ENCODE assay signal across 8 mouse cellular contexts in the genomic region with DNA sequence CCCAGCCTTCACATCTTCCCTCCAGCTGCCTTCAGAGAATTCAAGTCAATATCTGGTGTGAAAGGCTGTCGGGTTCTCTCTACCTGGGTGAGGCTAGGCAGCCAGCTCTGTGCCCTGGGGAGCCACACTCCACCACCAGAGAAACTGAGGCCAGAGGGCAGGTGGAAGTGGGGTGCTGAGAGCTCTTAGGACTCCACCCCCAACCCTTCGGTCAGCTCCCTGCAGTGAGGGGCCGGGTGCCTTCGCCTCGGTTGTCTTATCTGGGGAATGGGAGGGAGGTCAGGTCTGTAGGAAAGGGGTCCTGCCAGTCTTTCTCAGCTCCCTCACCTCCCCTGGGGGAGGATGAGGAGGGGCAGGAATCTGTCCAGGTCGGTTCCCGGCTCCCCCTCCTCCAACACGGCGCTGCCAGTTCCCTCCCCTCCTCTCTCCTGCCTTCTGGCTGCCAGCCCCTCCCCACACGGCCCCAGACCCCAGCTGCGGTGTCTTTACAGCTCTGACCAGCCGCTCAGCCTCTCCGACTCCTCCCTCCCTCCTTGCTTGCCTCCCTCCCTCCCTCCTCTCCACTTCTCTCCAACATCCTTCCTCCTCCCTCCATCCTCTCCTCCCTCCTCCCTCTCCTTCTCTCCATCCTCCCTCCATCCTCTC.
DNase-seq lines count a peak whose midpoint lies in the region; ATAC-seq and TF ChIP-seq lines count a peak whose summit lies in the region.

No protein-coding gene starts in this region.

- no peak overlapping the region for H3K4me3 ChIP-seq in bone marrow, adult 2 months (replicated peaks; ENCODE audit: control insufficient read depth, low read depth, low read length)
- H3K4me3 ChIP-seq in forebrain, embryonic 15.5 days, result peak overlapping the region; percentile 39
- H3K4me3 ChIP-seq in liver, postnatal 0 days (ENCODE audit: low read depth, low read length), result no peak overlapping the region

- peak overlapping the region; percentile 44 for H3K9ac ChIP-seq in forebrain, embryonic 15.5 days (replicated peaks)
- 0 out of 2 replicates have a peak overlapping the region, but pooled peaks have one; percentile 5 for H3K9ac ChIP-seq in liver, postnatal 0 days (replicated peaks)

- H3K9me3 ChIP-seq in forebrain, embryonic 15.5 days, result no peaks in the 10 kb centered on the region
- H3K9me3 ChIP-seq in liver, postnatal 0 days (ENCODE audit: low read length), result no peaks in the 10 kb centered on the region

- H3K4me1 ChIP-seq in bone marrow, adult 2 months (ENCODE audit: control insufficient read depth, insufficient read depth, low read length), result peaks cover 13% of the 10 kb centered on the region
- peaks cover 61% of the 10 kb centered on the region for H3K4me1 ChIP-seq in forebrain, embryonic 15.5 days
- H3K4me1 ChIP-seq in liver, postnatal 0 days (ENCODE audit: insufficient read depth), result peaks cover 32% of the 10 kb centered on the region

- no peak for TF ChIP-seq CTCF in bone marrow, adult 2 months (IDR thresholded peaks at IDR 0.05; ENCODE audit: control insufficient read depth, insufficient read depth, low read length)
- TF ChIP-seq CTCF in liver, postnatal 0 days (IDR thresholded peaks at IDR 0.05; ENCODE audit: low read depth), result no peak

- H3K4me2 ChIP-seq in forebrain, embryonic 15.5 days (replicated peaks), result peak overlapping the region; percentile 67
- peak overlapping the region; percentile 26; the same call in 1 of the 2 replicates for H3K4me2 ChIP-seq in liver, postnatal 0 days (ENCODE audit: low read depth, low read length)

- WGBS in bone marrow, adult 2 months, result 18% methylated on average over 13 of the region's 13 CpGs
- 0% methylated on average over 13 of the region's 13 CpGs for WGBS in forebrain, embryonic 15.5 days
- 14% methylated on average over 13 of the region's 13 CpGs for WGBS in liver, postnatal 0 days (ENCODE audit: insufficient replicate concordance)

- DNase-seq in layer of hippocampus, adult 9-11 months, result peak; percentile 70
- no peak for DNase-seq in layer of hippocampus, adult 9-10 months (ENCODE audit: low spot score)
- peak; percentile 53 for DNase-seq in induced T-regulatory cell, adult 2 months (ENCODE audit: low read depth)
- no peak for DNase-seq in liver, postnatal 0 days
- DNase-seq in ovary, postnatal 36 days (ENCODE audit: low spot score), result peak; percentile 64
- no peak for DNase-seq in urinary bladder, postnatal 25 days (ENCODE audit: low spot score)

- peak overlapping the region; percentile 62 for H3K27ac ChIP-seq in bone marrow, adult 2 months (ENCODE audit: control insufficient read depth, insufficient read depth, low read depth, low read length, poor library complexity)
- H3K27ac ChIP-seq in forebrain, embryonic 15.5 days (replicated peaks), result peak overlapping the region; percentile 100
- peak overlapping the region; percentile 76 for H3K27ac ChIP-seq in liver, postnatal 0 days (ENCODE audit: low read depth)

- H3K27me3 ChIP-seq in forebrain, embryonic 15.5 days, result no peaks in the 10 kb centered on the region
- H3K27me3 ChIP-seq in liver, postnatal 0 days (ENCODE audit: insufficient read depth, low read length), result peaks cover 3% of the 10 kb centered on the region; the same call in 1 of the 2 replicates

- H3K36me3 ChIP-seq in forebrain, embryonic 15.5 days, result no peaks in the 10 kb centered on the region
- no peaks in the 10 kb centered on the region for H3K36me3 ChIP-seq in liver, postnatal 0 days (replicated peaks; ENCODE audit: insufficient read depth, low read length)

- ATAC-seq in forebrain, embryonic 15.5 days (replicated peaks), result peak; percentile 84
- peak; percentile 2; the same call in 1 of the 2 replicates for ATAC-seq in liver, postnatal 0 days

- TF ChIP-seq EP300 in liver, postnatal 0 days (IDR thresholded peaks at IDR 0.05; ENCODE audit: low read depth), result no peak

- no peak; the same call in 1 of the 2 replicates for TF ChIP-seq POLR2A in bone marrow, adult 2 months (IDR thresholded peaks at IDR 0.05; ENCODE audit: borderline replicate concordance, control insufficient read depth, low read depth, low read length)

Comparison
In these comparisons a context has a peak if more than half of its experiments do, and no peak if none do; other contexts are left out.
1. DNase-seq: peak in layer of hippocampus, adult 9-11 months (single experiment), induced T-regulatory cell, adult 2 months (single experiment) and ovary, postnatal 36 days (single experiment); none in layer of hippocampus, adult 9-10 months (single experiment), liver, postnatal 0 days (single experiment) and urinary bladder, postnatal 25 days (single experiment).
2. Peak in every context shown above with its lines, with median percentiles within 50 percentile points of each other: H3K27ac ChIP-seq.